ENCODE assay signal across 8 mouse cellular contexts in the genomic region with DNA sequence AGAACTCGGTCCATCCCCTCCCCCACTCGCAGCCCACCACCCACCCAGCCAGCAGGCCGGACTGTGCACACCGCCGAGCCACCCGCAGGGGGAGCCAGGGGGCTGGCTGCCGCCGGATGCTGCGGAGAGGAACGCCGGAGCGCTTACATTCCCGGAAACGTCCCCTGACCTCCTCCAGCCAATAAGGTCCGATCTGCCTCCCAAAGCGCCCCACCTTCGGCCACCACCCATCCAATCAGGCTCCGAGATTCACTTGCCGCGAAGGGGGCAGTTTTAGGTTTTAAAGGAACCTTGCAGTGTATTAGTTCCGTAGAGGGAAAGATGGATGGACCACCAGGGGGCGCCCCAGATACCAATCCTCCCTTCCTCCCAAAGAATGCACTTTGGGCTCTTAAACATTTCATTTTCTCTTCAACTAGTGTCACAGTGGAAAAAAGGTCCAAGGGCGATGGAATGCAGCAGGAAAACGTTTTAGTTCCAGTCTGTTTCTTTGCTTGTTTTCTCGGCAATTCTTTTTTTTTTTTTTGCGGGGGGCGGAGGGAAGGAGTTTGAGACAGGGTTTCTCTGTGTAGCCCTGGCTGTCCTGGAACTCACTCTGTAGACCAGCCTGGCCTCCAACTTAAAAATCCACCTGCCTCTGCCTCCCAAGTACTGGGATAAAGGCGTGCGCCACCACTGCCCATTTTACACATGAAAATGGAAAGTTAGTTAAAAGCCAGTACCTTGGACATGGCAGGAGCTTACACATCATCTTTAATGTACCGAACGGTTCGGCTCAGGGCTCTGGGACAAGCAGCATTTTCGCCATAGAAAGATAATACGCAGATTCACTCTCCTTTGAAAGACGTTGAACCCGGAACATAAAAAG. TPM values are rescaled to one million over a fixed set of nuclear protein-coding genes. Genes with fewer than 3 reads are reported as not detected.
DNase-seq lines count a peak whose midpoint lies in the region; ATAC-seq and TF ChIP-seq lines count a peak whose summit lies in the region.

No protein-coding gene starts in this region.

- WGBS in heart, embryonic 12.5 days: 7% methylated on average over 36 of the region's 36 CpGs
- WGBS in kidney, postnatal 0 days: 5% methylated on average over 35 of the region's 36 CpGs
- WGBS in liver, embryonic 11.5 days: 7% methylated on average over 36 of the region's 36 CpGs
- WGBS in stomach, embryonic 14.5 days: 5% methylated on average over 36 of the region's 36 CpGs

- H3K36me3 ChIP-seq in heart, embryonic 12.5 days: peaks cover 32% of the 10 kb centered on the region
- H3K36me3 ChIP-seq in kidney, postnatal 0 days (ENCODE audit: insufficient read depth, low read length): peaks cover 4% of the 10 kb centered on the region; the same call in 1 of the 2 replicates
- H3K36me3 ChIP-seq in liver, embryonic 11.5 days (ENCODE audit: control insufficient read depth, insufficient read depth, low read length): peaks cover 11% of the 10 kb centered on the region; the same call in 1 of the 2 replicates
- H3K36me3 ChIP-seq in stomach, embryonic 14.5 days (ENCODE audit: control insufficient read depth, insufficient read depth, low read length): peaks cover 11% of the 10 kb centered on the region

- peaks cover 47% of the 10 kb centered on the region for H3K4me1 ChIP-seq in heart, embryonic 12.5 days (replicated peaks)
- H3K4me1 ChIP-seq in kidney, postnatal 0 days (replicated peaks; ENCODE audit: insufficient read depth, low read length): peaks cover 15% of the 10 kb centered on the region
- H3K4me1 ChIP-seq in liver, embryonic 11.5 days (replicated peaks; ENCODE audit: control insufficient read depth, insufficient read depth, low read length): peaks cover 34% of the 10 kb centered on the region
- H3K4me1 ChIP-seq in stomach, embryonic 14.5 days (ENCODE audit: control insufficient read depth, insufficient read depth, low read length): peaks cover 15% of the 10 kb centered on the region; the same call in 1 of the 2 replicates

- H3K27me3 ChIP-seq in heart, embryonic 12.5 days (replicated peaks): no peaks in the 10 kb centered on the region
- no peaks in the 10 kb centered on the region for H3K27me3 ChIP-seq in kidney, postnatal 0 days (ENCODE audit: insufficient read depth, low read length)
- H3K27me3 ChIP-seq in liver, embryonic 11.5 days (replicated peaks; ENCODE audit: control insufficient read depth, insufficient read depth, low read length): no peaks in the 10 kb centered on the region
- no peaks in the 10 kb centered on the region for H3K27me3 ChIP-seq in stomach, embryonic 14.5 days (ENCODE audit: control insufficient read depth, insufficient read depth, low read length)

- no peaks in the 10 kb centered on the region for H3K9me3 ChIP-seq in heart, embryonic 12.5 days (replicated peaks)
- no peaks in the 10 kb centered on the region for H3K9me3 ChIP-seq in kidney, postnatal 0 days (replicated peaks; ENCODE audit: low read length)
- no peaks in the 10 kb centered on the region for H3K9me3 ChIP-seq in liver, embryonic 11.5 days (ENCODE audit: control insufficient read depth, low read length)
- H3K9me3 ChIP-seq in stomach, embryonic 14.5 days (ENCODE audit: control insufficient read depth, low read depth, low read length): no peaks in the 10 kb centered on the region

- H3K9ac ChIP-seq in heart, embryonic 12.5 days: peak overlapping the region; percentile 88
- peak overlapping the region; percentile 73 for H3K9ac ChIP-seq in kidney, postnatal 0 days (ENCODE audit: low read depth, low read length)
- peak overlapping the region; percentile 90 for H3K9ac ChIP-seq in liver, embryonic 11.5 days (ENCODE audit: low read depth, low read length)
- H3K9ac ChIP-seq in stomach, embryonic 14.5 days (replicated peaks; ENCODE audit: low read depth, low read length): peak overlapping the region; percentile 55; the same call in 1 of the 2 replicates

- peak; percentile 98 for DNase-seq in CD4-positive helper T cell, adult 2 months (ENCODE audit: low read depth, low spot score)
- peak; percentile 97 for DNase-seq in brain, embryonic 18.5 days (ENCODE audit: low read depth, low spot score)
- DNase-seq in kidney, postnatal 0 days (ENCODE audit: low spot score): peak; percentile 100
- peak; percentile 91 for DNase-seq in liver, embryonic 11.5 days (ENCODE audit: low spot score)
- peak; percentile 97 for DNase-seq in naive thymus-derived CD4-positive, alpha-beta T cell, adult 2 months (ENCODE audit: low read depth)

- H3K27ac ChIP-seq in heart, embryonic 12.5 days (ENCODE audit: poor library complexity, severe bottlenecking): peak overlapping the region; percentile 94
- peak overlapping the region; percentile 95 for H3K27ac ChIP-seq in kidney, postnatal 0 days
- H3K27ac ChIP-seq in liver, embryonic 11.5 days (ENCODE audit: low read depth, low read length): peak overlapping the region; percentile 91
- H3K27ac ChIP-seq in stomach, embryonic 14.5 days (ENCODE audit: low read length): peak overlapping the region; percentile 92; the same call in 1 of the 2 replicates

- peak; percentile 90 for ATAC-seq in erythroid progenitor cell, adult 5-6 weeks (replicated peaks; ENCODE audit: low FRiP score, poor library complexity, severe bottlenecking)
- ATAC-seq in heart, embryonic 12.5 days (ENCODE audit: insufficient number of reproducible peaks, low FRiP score): peak; percentile 91
- peak; percentile 88 for ATAC-seq in kidney, postnatal 0 days (replicated peaks; ENCODE audit: low FRiP score, low read depth)
- peak; percentile 86 for ATAC-seq in liver, embryonic 11.5 days (replicated peaks; ENCODE audit: low FRiP score)
- ATAC-seq in stomach, embryonic 14.5 days (ENCODE audit: insufficient number of reproducible peaks, insufficient read depth, low FRiP score, low read depth): peak; percentile 88

- H3K4me3 ChIP-seq in heart, embryonic 12.5 days: peak overlapping the region; percentile 86
- peak overlapping the region; percentile 80 for H3K4me3 ChIP-seq in kidney, postnatal 0 days (replicated peaks; ENCODE audit: low read depth, low read length)
- H3K4me3 ChIP-seq in liver, embryonic 11.5 days (ENCODE audit: low read depth, low read length): peak overlapping the region; percentile 79
- H3K4me3 ChIP-seq in stomach, embryonic 14.5 days (ENCODE audit: low read depth, low read length): peak overlapping the region; percentile 76

- H3K4me2 ChIP-seq in heart, embryonic 12.5 days: peak overlapping the region; percentile 84
- H3K4me2 ChIP-seq in kidney, postnatal 0 days (ENCODE audit: low read length): peak overlapping the region; percentile 96
- peak overlapping the region; percentile 100 for H3K4me2 ChIP-seq in liver, embryonic 11.5 days
- H3K4me2 ChIP-seq in stomach, embryonic 14.5 days (replicated peaks; ENCODE audit: low read depth, low read length): peak overlapping the region; percentile 94

- TF ChIP-seq CTCF in kidney, postnatal 0 days (IDR thresholded peaks at IDR 0.05; ENCODE audit: low read depth): peak; percentile 92

RNA-seq across cellular contexts. Expression of a gene that starts 1.4 kb away (rescaled TPM):
- total RNA-seq in erythroid progenitor cell, adult 5-6 weeks (2015; ENCODE audit: low replicate concordance): 28.5 TPM in 2 replicates
- 13.1 and 15.5 TPM in 2 replicates for total RNA-seq in erythroid progenitor cell, adult 5-6 weeks (2017; ENCODE audit: low replicate concordance)
- polyA plus RNA-seq in heart, embryonic 12.5 days (2016; fragmentation: Nextera tagmentation; extraction: Ambion mirVana): 57.3 and 57.9 TPM in 2 replicates
- 82.4 and 85.5 TPM in 2 replicates for polyA plus RNA-seq in kidney, postnatal 0 days (2015; fragmentation: Nextera tagmentation; extraction: Ambion mirVana)
- polyA plus RNA-seq in liver, embryonic 11.5 days (2014; fragmentation: Nextera tagmentation; extraction: Ambion mirVana): 101 and 104 TPM in 2 replicates
- 76.6 and 86.7 TPM in 2 replicates for polyA plus RNA-seq in stomach, embryonic 14.5 days (2014; fragmentation: Nextera tagmentation; extraction: Ambion mirVana)

RNA-seq across cellular contexts. Expression of a gene that starts 1.5 kb away (rescaled TPM):
- 3.4 and 11.5 TPM in 2 replicates for total RNA-seq in erythroid progenitor cell, adult 5-6 weeks (2015; ENCODE audit: low replicate concordance)
- total RNA-seq in erythroid progenitor cell, adult 5-6 weeks (2017; ENCODE audit: low replicate concordance): 4.0 and 4.4 TPM in 2 replicates
- polyA plus RNA-seq in heart, embryonic 12.5 days (2016; fragmentation: Nextera tagmentation; extraction: Ambion mirVana): 27.7 and 29.9 TPM in 2 replicates
- polyA plus RNA-seq in kidney, postnatal 0 days (2015; fragmentation: Nextera tagmentation; extraction: Ambion mirVana): 34.9 and 39.3 TPM in 2 replicates
- 19.1 and 20.4 TPM in 2 replicates for polyA plus RNA-seq in liver, embryonic 11.5 days (2014; fragmentation: Nextera tagmentation; extraction: Ambion mirVana)
- polyA plus RNA-seq in stomach, embryonic 14.5 days (2014; fragmentation: Nextera tagmentation; extraction: Ambion mirVana): 31.9 and 34.6 TPM in 2 replicates

RNA-seq across cellular contexts. Expression of a gene that starts 8.9 kb away (rescaled TPM):
- not detected in 2 replicates for total RNA-seq in erythroid progenitor cell, adult 5-6 weeks (2015; ENCODE audit: low replicate concordance)
- not detected in 2 replicates for total RNA-seq in erythroid progenitor cell, adult 5-6 weeks (2017; ENCODE audit: low replicate concordance)
- 0.28 and 0.42 TPM in 2 replicates for polyA plus RNA-seq in heart, embryonic 12.5 days (2016; fragmentation: Nextera tagmentation; extraction: Ambion mirVana)
- polyA plus RNA-seq in kidney, postnatal 0 days (2015; fragmentation: Nextera tagmentation; extraction: Ambion mirVana): 56.0 and 64.8 TPM in 2 replicates
- polyA plus RNA-seq in liver, embryonic 11.5 days (2014; fragmentation: Nextera tagmentation; extraction: Ambion mirVana): 16.5 and 17.6 TPM in 2 replicates
- polyA plus RNA-seq in stomach, embryonic 14.5 days (2014; fragmentation: Nextera tagmentation; extraction: Ambion mirVana): 3.4 and 3.7 TPM in 2 replicates

RNA-seq across cellular contexts. Expression of a gene that starts 33.0 kb away (rescaled TPM):
- 11.9 and 20.5 TPM in 2 replicates for total RNA-seq in erythroid progenitor cell, adult 5-6 weeks (2015; ENCODE audit: low replicate concordance)
- total RNA-seq in erythroid progenitor cell, adult 5-6 weeks (2017; ENCODE audit: low replicate concordance): 4.4 and 10.2 TPM in 2 replicates
- polyA plus RNA-seq in heart, embryonic 12.5 days (2016; fragmentation: Nextera tagmentation; extraction: Ambion mirVana): 10.6 and 11.3 TPM in 2 replicates
- polyA plus RNA-seq in kidney, postnatal 0 days (2015; fragmentation: Nextera tagmentation; extraction: Ambion mirVana): 6.2 TPM in 2 replicates
- polyA plus RNA-seq in liver, embryonic 11.5 days (2014; fragmentation: Nextera tagmentation; extraction: Ambion mirVana): 12.2 and 13.4 TPM in 2 replicates
- polyA plus RNA-seq in stomach, embryonic 14.5 days (2014; fragmentation: Nextera tagmentation; extraction: Ambion mirVana): 16.7 and 17.8 TPM in 2 replicates

RNA-seq across cellular contexts. Expression of a gene that starts 41.1 kb away (rescaled TPM):
- total RNA-seq in erythroid progenitor cell, adult 5-6 weeks (2015; ENCODE audit: low replicate concordance): 1.1 and 14.3 TPM in 2 replicates
- total RNA-seq in erythroid progenitor cell, adult 5-6 weeks (2017; ENCODE audit: low replicate concordance): 2.3 and 3.3 TPM in 2 replicates
- polyA plus RNA-seq in heart, embryonic 12.5 days (2016; fragmentation: Nextera tagmentation; extraction: Ambion mirVana): 15.9 and 16.2 TPM in 2 replicates
- polyA plus RNA-seq in kidney, postnatal 0 days (2015; fragmentation: Nextera tagmentation; extraction: Ambion mirVana): 18.3 and 19.7 TPM in 2 replicates
- polyA plus RNA-seq in liver, embryonic 11.5 days (2014; fragmentation: Nextera tagmentation; extraction: Ambion mirVana): 8.4 and 10.5 TPM in 2 replicates
- polyA plus RNA-seq in stomach, embryonic 14.5 days (2014; fragmentation: Nextera tagmentation; extraction: Ambion mirVana): 12.9 and 13.0 TPM in 2 replicates

Comparison
In these comparisons a context has a peak if more than half of its experiments do, and no peak if none do; other contexts are left out.
1. Peak in every context shown above with its lines: DNase-seq, ATAC-seq, H3K4me3 ChIP-seq and H3K27ac ChIP-seq.